Mouse (Mus musculus) myocyte (in vitro differentiated cells): ENCODE data around the gene Noc3l. TPM values are rescaled to one million over a fixed set of nuclear protein-coding genes. Genes with fewer than 3 reads are reported as not detected.

ENCODE experiments used
- H3K27me3 ChIP-seq: one replicate; pipeline ENCODE4 v1.6.1; 2011; ENCODE audit not compliant: control insufficient read depth, insufficient read depth, insufficient read length
- H3K36me3 ChIP-seq: one replicate; pipeline ENCODE4 v1.6.1; 2011; ENCODE audit not compliant: control insufficient read depth, insufficient read depth
- H3K4me2 ChIP-seq: one replicate; pipeline ENCODE4 v1.6.1; 2011; ENCODE audit warnings: low read depth, control low read depth
- H3K4me3 ChIP-seq: one replicate; pipeline ENCODE4 v1.5.1; 2011; ENCODE audit warnings: mild to moderate bottlenecking, control low read depth, moderate library complexity
- H3K79me2 ChIP-seq: one replicate; pipeline ENCODE4 v1.6.1; 2011; ENCODE audit not compliant: control insufficient read depth, insufficient read depth
- H3ac ChIP-seq: one replicate; pipeline ENCODE4 v1.6.1; 2011; ENCODE audit not compliant: control insufficient read depth, insufficient read length
- CEBPB ChIP-seq: IDR thresholded peaks from 2 replicates; pipeline ENCODE4 v1.6.1; 2011; ENCODE audit warnings: mild to moderate bottlenecking, moderate library complexity; ENCODE audit not compliant: poor library complexity, insufficient read depth, severe bottlenecking
- E2F4 ChIP-seq: IDR thresholded peaks from one replicate; pipeline ENCODE4 v1.6.1; 2011; ENCODE audit warnings: mild to moderate bottlenecking, control low read depth, moderate library complexity; ENCODE audit not compliant: insufficient read depth
- MAX ChIP-seq: IDR thresholded peaks from one replicate; pipeline ENCODE4 v1.6.1; 2011; ENCODE audit warnings: low read depth, mild to moderate bottlenecking, control low read depth
- MYOD1 ChIP-seq, 3 experiments: IDR thresholded peaks; one replicate each; pipeline ENCODE4 v1.6.1; 2011; ENCODE audit warnings: control low read depth in 2 of 3, low read depth in 2 of 3, mild to moderate bottlenecking in 2 of 3, moderate library complexity in 1 of 3; ENCODE audit not compliant: insufficient read length in 2 of 3, control insufficient read depth in 1 of 3
- MYOG ChIP-seq, 3 experiments: IDR thresholded peaks; one replicate each; pipeline ENCODE4 v1.6.1; 2011; ENCODE audit warnings: control low read depth in 2 of 3, low read depth in 2 of 3, mild to moderate bottlenecking in 2 of 3; ENCODE audit not compliant: insufficient read length in 2 of 3, control insufficient read depth in 1 of 3, insufficient read depth in 1 of 3
- POLR2A ChIP-seq: IDR thresholded peaks from one replicate; pipeline ENCODE4 v1.6.1; 2011; ENCODE audit warnings: low read depth, mild to moderate bottlenecking, control low read depth, moderate library complexity; ENCODE audit not compliant: insufficient read length
- POLR2AphosphoS2 ChIP-seq: IDR thresholded peaks from one replicate; pipeline ENCODE4 v1.6.1; 2011; ENCODE audit warnings: low read depth, control low read depth; ENCODE audit not compliant: insufficient read length
- REST ChIP-seq: IDR thresholded peaks from one replicate; pipeline ENCODE4 v1.6.1; 2011; ENCODE audit warnings: mild to moderate bottlenecking, control low read depth, moderate library complexity; ENCODE audit not compliant: insufficient read depth, insufficient read length
- SRF ChIP-seq: IDR thresholded peaks from one replicate; pipeline ENCODE4 v1.6.1; 2011; ENCODE audit warnings: low read depth; ENCODE audit not compliant: control insufficient read depth, insufficient read length
- TCF12 ChIP-seq: IDR thresholded peaks from one replicate; pipeline ENCODE4 v1.6.1; 2011; ENCODE audit warnings: mild to moderate bottlenecking, control low read depth; ENCODE audit not compliant: poor library complexity, insufficient read depth, severe bottlenecking
- TCF3 ChIP-seq: IDR thresholded peaks from one replicate; pipeline ENCODE4 v1.6.1; 2011; ENCODE audit warnings: low read depth, control low read depth; ENCODE audit not compliant: insufficient read length
- USF1 ChIP-seq: IDR thresholded peaks from one replicate; pipeline ENCODE4 v1.6.1; 2011; ENCODE audit warnings: low read depth, mild to moderate bottlenecking, control low read depth, moderate library complexity
- polyA plus RNA-seq: library from polyadenylated mRNA; unstranded; fragments of >200 nt; fragmentation: generic; extraction: Trizol; gene quantifications from one replicate; pipeline ENCODE4 v1.2.1, GENCODE M21; 2012; ENCODE audit warnings: missing spikeins

Gene Noc3l
- polyA plus RNA-seq, 1 experiment: 4.9 TPM

DNA sequence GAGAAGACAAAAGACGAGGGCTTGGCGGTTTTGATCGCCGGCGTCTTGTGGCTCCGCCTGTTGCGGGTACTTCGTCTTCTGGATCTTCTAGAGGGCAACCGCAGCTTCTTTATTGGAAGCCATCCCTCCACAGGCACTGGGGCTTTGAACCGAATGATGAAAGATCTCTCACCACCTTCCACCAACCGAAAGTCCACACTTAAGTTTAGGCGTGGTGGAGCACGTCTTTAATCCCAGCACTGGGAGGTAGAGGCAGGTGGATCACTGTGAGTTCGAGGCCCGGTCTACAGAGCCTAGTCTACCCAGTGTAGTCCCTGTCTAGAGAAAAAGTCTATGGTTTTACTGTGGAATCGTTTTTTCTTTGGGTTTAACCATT, 378 bp upstream of the Noc3l start:
- no peak for TF ChIP-seq TCF3
- TF ChIP-seq POLR2A: no peak
- TF ChIP-seq REST: no peak
- no peak for TF ChIP-seq POLR2AphosphoS2
- TF ChIP-seq SRF: no peak
- TF ChIP-seq TCF12: no peak
- TF ChIP-seq MYOD1 (IDR thresholded peaks at IDR 0.05; ENCODE audit: control insufficient read depth in 1 of 3, insufficient read length in 2 of 3, low read depth in 2 of 3): no peak

DNA sequence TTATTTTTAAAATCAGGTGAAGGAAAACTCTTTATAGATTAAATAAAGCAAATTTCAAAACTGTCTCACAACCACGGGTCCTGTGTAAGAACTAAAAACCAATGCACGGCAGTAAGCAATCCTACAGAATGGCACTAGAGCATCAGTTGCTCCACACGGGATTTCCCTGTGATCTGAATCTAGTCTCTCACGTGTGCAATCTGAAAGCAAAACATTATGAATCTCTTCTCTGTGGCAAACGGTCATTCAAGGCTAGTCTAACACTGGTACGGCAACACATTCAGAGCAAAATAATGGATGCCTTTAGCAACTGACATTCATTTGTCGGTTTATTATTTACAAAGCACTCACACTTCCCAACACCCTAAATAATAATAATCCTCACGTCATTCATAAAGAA, 846 bp downstream of the Noc3l start:
- peaks cover 23% of the 10 kb centered on the region for H3K79me2 ChIP-seq
- no peaks in the 10 kb centered on the region for H3K27me3 ChIP-seq
- TF ChIP-seq TCF12 (no peak), CEBPB (no peak), TCF3 (no peak), USF1 (no peak), MYOD1 (IDR thresholded peaks at IDR 0.05; ENCODE audit: control insufficient read depth in 1 of 3, insufficient read length in 2 of 3, low read depth in 2 of 3) (no peak), MAX (no peak), POLR2AphosphoS2 (no peak), REST (no peak), POLR2A (no peak), SRF (no peak), MYOG (IDR thresholded peaks at IDR 0.05; ENCODE audit: control insufficient read depth in 1 of 3, insufficient read depth in 1 of 3, insufficient read length in 2 of 3, low read depth in 2 of 3) (no peak), E2F4 (no peak)
- peak overlapping the region; percentile 94 for H3K4me3 ChIP-seq
- peak overlapping the region; percentile 89 for H3K4me2 ChIP-seq
- H3ac ChIP-seq: peak overlapping the region; percentile 91
- H3K36me3 ChIP-seq: peaks cover 19% of the 10 kb centered on the region

More for the DNA sequence above, 378 bp upstream of the Noc3l start:
- Histone ChIP-seq H3K4me2 (peak overlapping the region; percentile 89), H3K36me3 (peaks cover 14% of the 10 kb centered on the region), H3K27me3 (peaks cover 5% of the 10 kb centered on the region), H3ac (peak overlapping the region; percentile 91), H3K79me2 (peaks cover 23% of the 10 kb centered on the region), H3K4me3 (peak overlapping the region; percentile 94)

GRCm38 (mm10) chr19:38798801-38799200, 20.2 kb downstream of the Noc3l start:
- no peak overlapping the region for H3K4me3 ChIP-seq
- H3K27me3 ChIP-seq: no peaks in the 10 kb centered on the region
- no peak overlapping the region for H3ac ChIP-seq
- TF ChIP-seq MAX (no peak), CEBPB (no peak), SRF (no peak), E2F4 (no peak), MYOG (IDR thresholded peaks at IDR 0.05; ENCODE audit: control insufficient read depth in 1 of 3, insufficient read depth in 1 of 3, insufficient read length in 2 of 3, low read depth in 2 of 3) (no peak), TCF3 (no peak), MYOD1 (IDR thresholded peaks at IDR 0.05; ENCODE audit: control insufficient read depth in 1 of 3, insufficient read length in 2 of 3, low read depth in 2 of 3) (no peak), USF1 (no peak), POLR2A (no peak), TCF12 (no peak), REST (no peak), POLR2AphosphoS2 (no peak)
- H3K36me3 ChIP-seq: peaks cover 51% of the 10 kb centered on the region
- no peak overlapping the region for H3K4me2 ChIP-seq
- no peaks in the 10 kb centered on the region for H3K79me2 ChIP-seq

DNA sequence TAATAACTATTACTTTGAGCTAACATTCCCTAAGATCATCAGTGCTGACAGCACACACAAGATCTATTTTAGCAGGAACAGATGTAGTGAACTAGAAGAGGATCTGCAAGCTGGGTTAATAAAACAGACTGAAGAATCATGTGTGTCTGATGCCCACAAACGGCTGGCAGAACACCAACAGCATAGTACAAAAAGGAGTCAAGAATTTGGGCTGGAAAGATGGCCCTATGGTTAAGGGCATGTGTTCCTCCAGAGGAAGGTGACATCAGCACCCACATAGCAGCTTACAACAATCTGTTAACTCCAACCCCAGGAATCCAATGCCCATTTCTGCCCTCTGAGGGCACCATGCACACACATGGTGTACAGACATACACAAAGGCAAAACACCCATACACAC, 20.7 kb downstream of the Noc3l start:
- TF ChIP-seq USF1 (no peak), TCF12 (no peak), POLR2A (no peak), CEBPB (no peak), E2F4 (no peak), MAX (no peak), POLR2AphosphoS2 (no peak), REST (no peak), MYOD1 (IDR thresholded peaks at IDR 0.05; ENCODE audit: control insufficient read depth in 1 of 3, insufficient read length in 2 of 3, low read depth in 2 of 3) (no peak), MYOG (IDR thresholded peaks at IDR 0.05; ENCODE audit: control insufficient read depth in 1 of 3, insufficient read depth in 1 of 3, insufficient read length in 2 of 3, low read depth in 2 of 3) (no peak), SRF (no peak)
- no peaks in the 10 kb centered on the region for H3K79me2 ChIP-seq

GRCm38 (mm10) chr19:38796546-38796945, 22.5 kb downstream of the Noc3l start:
- H3K36me3 ChIP-seq: peaks cover 45% of the 10 kb centered on the region
- H3K4me3 ChIP-seq: no peak overlapping the region
- no peaks in the 10 kb centered on the region for H3K27me3 ChIP-seq
- no peaks in the 10 kb centered on the region for H3K79me2 ChIP-seq
- no peak for TF ChIP-seq POLR2AphosphoS2
- no peak for TF ChIP-seq CEBPB
- H3ac ChIP-seq: no peak overlapping the region
- no peak overlapping the region for H3K4me2 ChIP-seq

More for the DNA sequence above, 20.7 kb downstream of the Noc3l start:
- Histone ChIP-seq H3ac (no peak overlapping the region), H3K36me3 (peaks cover 55% of the 10 kb centered on the region), H3K4me2 (no peak overlapping the region), H3K4me3 (no peak overlapping the region), H3K27me3 (no peaks in the 10 kb centered on the region)
